Mouse (Mus musculus): ENCODE data around the gene Fam193a.

The Fam193a gene

GRCm38 (mm10) chr5:34461294-34461693 is 91.6 kb downstream of the Fam193a start:
- in situ Hi-C loops (cut with MboI, MseI), result no loop called here

- in situ Hi-C loops (cut with MboI, MseI), result no loop called here
Observed at GRCm38 (mm10) chr5:34461841-34462240, 92.1 kb downstream of the Fam193a start.

GRCm38 (mm10) chr5:34466079-34466478 is 96.3 kb downstream of the Fam193a start:
- in situ Hi-C loops (cut with MboI, MseI), result no loop called here

- in situ Hi-C loops (cut with MboI, MseI), result no loop called here
Observed at GRCm38 (mm10) chr5:34466648-34467047, 96.9 kb downstream of the Fam193a start.

- in situ Hi-C loops (cut with MboI, MseI), result no loop called here
Observed at GRCm38 (mm10) chr5:34468039-34468775, 98.5 kb downstream of the Fam193a start.

- in situ Hi-C loops (cut with MboI, MseI), result no loop called here
Observed at GRCm38 (mm10) chr5:34480926-34481325, 111.2 kb downstream of the Fam193a start.

- in situ Hi-C loops (cut with MboI, MseI), result no loop called here
Observed at GRCm38 (mm10) chr5:34485731-34486130, 116.0 kb downstream of the Fam193a start.

- in situ Hi-C loops (cut with MboI, MseI), result no loop called here
Observed at GRCm38 (mm10) chr5:34487320-34488090, 117.8 kb downstream of the Fam193a start.

- in situ Hi-C loops (cut with MboI, MseI), result no loop called here
Observed at GRCm38 (mm10) chr5:34488741-34489417, 119.1 kb downstream of the Fam193a start.

- in situ Hi-C loops (cut with MboI, MseI), result no loop called here
Observed at GRCm38 (mm10) chr5:34489418-34489787, 119.7 kb downstream of the Fam193a start.

GRCm38 (mm10) chr5:34496745-34497144 is 127.0 kb downstream of the Fam193a start:
- in situ Hi-C loops (cut with MboI, MseI), result loop anchor here (10.0 kb wide), 1 partner anchor 448 kb away; the partner anchor contains the start of gene Rgs12

GRCm38 (mm10) chr5:34500886-34501285 is 131.2 kb downstream of the Fam193a start:
- in situ Hi-C loops (cut with MboI, MseI), result no loop called here

GRCm38 (mm10) chr5:34501588-34501987 is 131.9 kb downstream of the Fam193a start:
- in situ Hi-C loops (cut with MboI, MseI), result no loop called here

GRCm38 (mm10) chr5:34502411-34502810 is 132.7 kb downstream of the Fam193a start:
- in situ Hi-C loops (cut with MboI, MseI), result no loop called here

- in situ Hi-C loops (cut with MboI, MseI), result no loop called here
Observed at GRCm38 (mm10) chr5:34502821-34503220, 133.1 kb downstream of the Fam193a start.

- in situ Hi-C loops (cut with MboI, MseI), result loop anchor here (5.0 kb wide), 1 partner anchor 125 kb away; the partner anchor contains the start of gene Mfsd10
Observed at GRCm38 (mm10) chr5:34512486-34512885, 142.8 kb downstream of the Fam193a start.

- in situ Hi-C loops (cut with MboI, MseI), result loop anchor here (5.0 kb wide), 1 partner anchor 124 kb away; the partner anchor contains the start of gene Mfsd10
Observed at GRCm38 (mm10) chr5:34513466-34514217, 143.9 kb downstream of the Fam193a start, which contains the start of gene Tnip2. TSS of gene Tnip2 (minus strand) at chr5:34513991.

GRCm38 (mm10) chr5:34514218-34514566 is 144.5 kb downstream of the Fam193a start:
- in situ Hi-C loops (cut with MboI, MseI), result loop anchor here (5.0 kb wide), 1 partner anchor 123 kb away; the partner anchor contains the start of gene Mfsd10

- in situ Hi-C loops (cut with MboI, MseI), result no loop called here
Observed at GRCm38 (mm10) chr5:34515096-34515495, 145.4 kb downstream of the Fam193a start.

- in situ Hi-C loops (cut with MboI, MseI), result no loop called here
Observed at GRCm38 (mm10) chr5:34517913-34518312, 148.2 kb downstream of the Fam193a start.

GRCm38 (mm10) chr5:34519389-34519910 is 149.7 kb downstream of the Fam193a start:
- in situ Hi-C loops (cut with MboI, MseI), result no loop called here

Measured in T-helper 1 cell (primary cell).